Mouse (Mus musculus) stomach, postnatal 0 days (tissue): ENCODE measurements around the gene Dtnbp1.

ENCODE experiments used
- CTCF ChIP-seq: IDR thresholded peaks from 2 replicates; pipeline ENCODE4 v1.5.1; 2016; ENCODE audit warnings: antibody characterized with exemption, low read depth, mild to moderate bottlenecking, moderate library complexity
- EP300 ChIP-seq: optimal IDR thresholded peaks from 2 replicates; pipeline ENCODE3; 2016; ENCODE audit warnings: antibody characterized with exemption

DNA sequence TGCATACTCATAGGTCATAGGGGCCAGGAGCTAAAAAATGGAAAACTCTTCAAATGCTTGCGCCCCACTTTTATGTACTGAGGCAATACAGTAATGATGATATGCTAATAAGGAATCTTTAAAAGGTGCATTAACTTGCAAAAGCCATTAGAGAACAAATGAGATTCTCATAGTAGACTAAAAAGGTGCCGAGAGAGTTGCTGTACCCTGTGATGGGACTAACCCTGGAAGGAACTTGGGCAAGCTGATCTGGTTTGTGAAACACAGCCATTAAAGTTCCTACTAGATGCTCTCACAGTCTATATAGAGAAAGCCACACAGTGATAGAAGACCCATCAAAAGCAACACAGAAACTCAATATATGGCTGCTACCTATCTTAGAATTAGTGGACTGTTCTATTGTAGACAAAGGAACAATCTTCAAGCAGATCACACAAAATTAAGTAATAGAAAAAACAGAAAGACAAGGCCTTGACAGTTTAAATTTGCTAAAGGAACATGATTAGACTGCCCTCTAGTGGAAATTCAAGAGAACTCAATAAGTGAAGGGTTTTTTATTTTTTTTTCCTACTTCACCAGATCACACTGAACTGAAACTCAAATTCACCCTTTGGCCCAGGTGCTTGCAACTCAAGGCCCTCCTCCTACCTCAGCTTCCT lies 24.3 kb downstream of the Dtnbp1 start:
- TF ChIP-seq CTCF (peak; percentile 84), EP300 (no peak)
